Mouse (Mus musculus): ENCODE measurements at regions not wholly inside any gene's neighbourhood (a gene's known extent, or its start where the extent isn't known, plus 50 kb on each side); places are given as distances from the start of the nearest gene placed in this dataset.

DNA sequence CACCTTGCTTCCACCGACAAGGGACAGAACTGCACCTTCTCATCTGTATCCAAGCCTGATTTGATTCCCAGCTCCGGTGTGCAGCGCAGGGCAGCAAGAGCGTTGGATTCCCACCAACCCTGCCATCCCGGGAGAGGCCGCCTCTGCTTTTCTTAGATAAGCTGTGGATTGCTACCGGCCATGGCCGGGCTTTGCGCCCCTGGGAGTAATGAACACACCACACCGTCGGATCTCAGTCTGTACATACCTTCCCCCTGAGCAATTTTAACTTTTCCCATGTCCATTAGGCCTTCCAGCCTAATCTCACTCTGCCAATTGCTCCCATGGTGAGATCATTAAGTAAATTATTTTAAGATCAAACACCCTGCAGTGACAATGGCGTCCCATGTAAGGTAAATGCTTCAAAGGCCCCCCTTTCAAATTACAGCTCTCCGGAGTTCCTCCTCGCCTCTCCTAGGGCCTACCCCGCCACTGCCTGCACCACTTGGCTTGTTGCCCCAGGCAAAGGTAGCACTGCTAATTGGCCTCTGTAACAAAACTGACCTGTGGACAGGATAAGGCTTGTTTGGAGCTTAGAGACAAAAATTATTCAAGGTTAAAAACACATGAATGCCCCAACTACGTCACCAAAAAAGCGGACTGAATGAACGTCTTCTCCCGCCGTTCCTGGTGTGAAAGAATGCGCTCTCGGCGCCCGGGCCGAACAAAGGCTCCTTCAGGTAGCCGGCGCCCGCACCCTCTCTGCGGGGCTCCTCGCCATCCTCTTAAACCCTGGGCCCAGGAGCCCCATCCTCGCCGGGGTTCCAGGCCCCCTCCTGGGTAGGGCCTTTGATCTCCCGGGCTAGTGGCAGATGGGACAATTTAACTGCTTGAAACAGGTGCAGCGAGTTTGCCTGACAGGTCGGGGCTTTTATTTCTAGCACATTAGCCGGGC, 228.5 kb upstream of the Sp4 start:
- ATAC-seq: no peak

DNA sequence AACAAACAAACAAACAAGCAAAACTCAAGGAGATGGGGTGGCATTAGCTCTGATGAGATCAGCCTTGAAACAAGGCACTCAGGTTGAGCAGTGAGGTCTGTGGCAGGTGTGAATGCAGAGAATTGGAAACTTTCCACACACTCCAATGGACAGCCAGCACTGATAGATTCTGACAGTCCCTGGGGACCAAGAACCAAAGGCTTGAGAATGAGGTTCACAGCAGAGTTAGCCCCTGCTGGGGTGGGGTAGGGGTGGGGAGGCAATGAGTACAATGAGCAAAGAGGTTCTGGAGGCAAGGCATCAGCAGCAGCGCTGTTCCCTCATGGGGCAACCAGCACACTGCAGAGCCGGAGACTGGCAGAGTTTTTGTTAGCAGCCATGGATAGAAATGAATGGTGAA, 220.5 kb upstream of the Sp4 start:
- no peak for ATAC-seq

DNA sequence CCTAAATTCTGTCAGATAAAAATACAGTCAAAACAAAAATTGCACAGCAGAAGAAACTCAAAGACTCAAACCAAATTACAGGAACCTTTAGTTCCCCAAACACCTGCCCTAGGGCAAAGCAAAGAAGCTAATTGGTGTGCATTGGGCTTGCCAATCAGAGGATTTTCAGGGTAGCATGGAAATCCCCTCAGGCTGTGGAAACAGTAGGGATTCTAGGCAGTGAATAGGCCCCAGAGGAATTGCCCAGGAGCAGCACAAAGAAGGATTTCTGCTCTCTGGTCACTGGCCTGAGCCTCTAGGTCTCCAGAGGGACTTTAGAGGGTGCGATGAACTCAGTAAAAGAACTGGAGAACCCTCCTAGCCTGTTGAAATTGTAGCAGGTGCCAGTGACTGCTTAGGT, 220.1 kb upstream of the Sp4 start:
- no peak for ATAC-seq

DNA sequence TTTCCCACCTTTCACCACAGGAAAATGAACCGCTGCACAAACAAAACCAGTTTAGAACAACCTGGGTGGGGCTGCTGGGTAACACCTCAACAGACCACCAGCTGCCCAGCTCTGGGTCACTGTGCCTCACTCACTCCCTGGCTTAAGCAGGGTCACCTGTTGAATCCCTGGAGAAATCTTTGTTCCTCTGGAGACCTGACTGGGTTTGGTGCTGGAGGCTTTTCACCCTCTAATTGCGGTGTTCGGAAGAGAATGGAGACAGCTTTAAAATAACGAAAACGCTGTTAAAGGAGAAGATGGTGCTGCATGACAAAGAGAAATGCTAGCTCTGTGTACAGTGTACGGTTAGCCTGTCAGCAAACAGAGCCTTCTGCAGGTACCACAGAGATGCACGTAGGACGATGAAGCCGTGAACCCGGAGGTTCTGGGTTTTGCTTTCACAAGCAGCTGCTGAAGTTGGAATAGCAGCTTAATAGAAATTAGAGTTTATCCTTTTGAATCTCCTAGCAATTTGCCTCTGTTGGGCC, 218.6 kb upstream of the Sp4 start:
- no peak for ATAC-seq

DNA sequence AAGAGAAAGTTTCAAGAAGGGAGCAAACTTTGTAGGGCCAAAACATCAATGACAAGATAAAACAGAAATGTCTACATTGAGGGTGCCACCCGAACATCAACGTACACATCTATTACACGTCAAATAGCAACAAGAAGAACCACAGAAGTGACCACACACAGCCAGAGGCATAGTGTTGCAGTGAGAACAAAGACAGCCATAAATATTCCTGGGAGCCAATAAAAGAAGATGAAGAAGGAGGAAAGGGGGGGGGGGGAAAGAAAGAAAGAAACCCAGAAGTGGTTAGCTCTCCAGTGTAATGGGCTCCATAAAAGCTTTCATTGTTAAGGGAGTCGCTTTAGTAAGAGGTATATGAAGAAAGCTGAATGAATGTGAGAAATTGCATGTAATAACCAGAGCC, 209.7 kb upstream of the Sp4 start:
- no peak for ATAC-seq

DNA sequence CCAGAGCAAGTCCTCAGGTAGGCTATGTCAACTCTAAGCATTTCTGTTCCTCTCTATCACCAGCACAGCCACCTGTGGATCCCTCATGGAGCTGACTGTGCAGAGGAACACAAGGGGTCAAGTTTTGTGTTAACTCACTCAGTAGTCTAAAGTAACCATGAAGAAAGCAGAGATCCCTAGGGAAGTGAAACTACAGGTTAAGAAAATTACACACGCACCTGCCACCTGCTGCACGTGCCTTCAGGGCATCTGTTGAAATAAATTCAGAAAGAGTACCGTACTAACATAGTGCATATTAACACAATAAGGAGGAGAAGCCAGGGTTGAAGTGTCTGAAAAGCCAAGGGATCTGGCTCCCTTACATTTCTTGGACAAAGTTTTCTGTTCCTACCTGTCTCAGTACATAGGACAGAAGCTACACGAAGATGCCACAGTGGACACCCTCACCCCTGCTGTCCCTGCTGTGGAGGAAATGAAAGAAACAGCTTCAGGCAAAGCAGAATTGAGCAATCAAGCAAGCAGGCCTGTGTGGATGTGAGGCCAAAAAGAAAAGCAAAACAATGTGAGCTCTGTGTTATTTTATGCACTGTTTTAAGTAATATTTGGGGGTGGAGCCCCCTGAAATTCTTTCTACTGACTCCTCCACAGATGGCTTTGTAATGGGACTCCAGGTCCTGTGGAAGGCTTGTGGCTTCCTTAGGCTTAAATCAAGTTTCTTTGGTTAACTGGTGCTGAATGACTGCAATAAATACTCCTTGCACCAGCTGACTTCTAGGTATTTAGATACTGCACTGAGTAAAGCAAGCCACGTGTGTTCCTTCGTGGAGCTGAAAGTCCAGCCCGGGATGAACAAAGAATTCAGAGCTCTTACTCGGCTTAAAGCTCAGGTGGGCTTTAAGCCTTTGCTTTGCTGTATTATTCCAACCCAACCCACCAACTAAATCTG, 208.0 kb upstream of the Sp4 start:
- ATAC-seq: no peak

DNA sequence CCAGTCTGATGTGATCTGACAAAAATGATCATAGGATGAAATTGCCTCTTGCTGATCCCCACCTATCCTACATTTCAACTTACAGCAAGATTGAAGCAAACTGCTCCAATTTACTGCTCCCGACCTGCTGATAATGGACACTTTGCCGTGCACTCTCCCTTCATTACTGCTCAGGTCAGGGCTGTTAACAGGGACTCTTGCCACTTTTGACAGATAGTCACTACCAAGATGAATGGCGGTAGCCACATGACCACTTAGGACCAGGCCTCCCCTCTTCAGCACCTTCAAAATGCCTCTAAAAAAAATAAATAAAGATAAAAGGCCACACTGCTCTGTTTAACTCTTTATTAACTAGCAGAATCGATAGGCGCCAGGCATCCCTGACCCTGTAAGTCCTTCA, 199.2 kb upstream of the Sp4 start:
- no peak for ATAC-seq

DNA sequence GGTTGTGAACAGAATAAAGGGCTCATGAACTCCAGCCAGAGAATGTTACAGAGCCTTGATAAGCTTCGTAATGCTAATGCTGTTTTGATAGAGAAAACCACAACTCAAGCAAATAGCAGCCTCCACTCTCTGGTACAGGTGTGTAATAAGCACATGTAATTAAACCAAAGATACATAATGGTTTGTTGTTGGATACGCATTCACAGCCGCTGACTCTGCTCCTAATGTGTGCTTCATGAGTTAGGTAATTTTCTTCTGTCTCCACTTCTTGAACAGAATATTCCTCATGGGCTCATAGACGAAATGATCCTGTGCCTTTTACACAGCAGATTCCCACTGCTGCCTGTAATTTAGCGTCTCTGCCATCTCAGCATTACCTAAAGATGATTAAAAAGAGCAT, 186.8 kb upstream of the Sp4 start:
- no peak for ATAC-seq

DNA sequence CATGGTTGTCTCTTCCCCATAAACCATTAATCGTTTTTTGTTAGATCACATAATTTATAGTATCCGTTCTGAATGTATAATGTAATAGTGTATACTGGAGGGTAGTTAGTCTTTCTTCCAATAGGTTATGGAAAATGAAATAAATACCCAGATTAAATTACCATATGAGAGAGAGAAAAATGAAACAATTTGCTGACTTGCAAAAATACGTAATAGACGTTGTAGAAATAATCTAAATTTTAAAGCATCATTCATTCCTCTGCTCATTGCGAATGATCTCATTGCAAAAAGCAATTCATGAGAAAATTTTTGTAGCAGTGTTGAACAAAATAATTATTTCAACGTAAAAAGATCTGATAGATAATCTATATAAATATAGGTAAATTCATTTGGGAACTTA, 185.2 kb upstream of the Sp4 start:
- no peak for ATAC-seq

DNA sequence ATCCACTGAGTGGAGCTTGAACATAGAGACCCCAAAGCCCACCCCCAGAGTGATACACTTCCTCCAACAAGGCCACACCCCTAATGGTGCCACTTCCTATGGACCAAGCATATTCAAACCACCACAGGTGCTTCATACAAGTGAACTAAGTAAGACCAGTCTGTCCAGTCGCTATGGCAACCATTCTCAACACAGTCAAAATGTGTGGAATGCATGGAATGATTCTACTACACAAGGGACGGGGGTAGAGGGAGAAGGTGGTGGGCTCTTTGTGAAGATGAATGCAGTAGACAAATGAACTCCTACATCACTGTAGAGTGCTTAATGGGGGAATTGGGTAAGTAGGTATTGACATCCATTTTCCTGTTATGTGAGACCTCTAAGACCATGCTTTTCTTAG, 180.1 kb upstream of the Sp4 start:
- ATAC-seq: no peak

DNA sequence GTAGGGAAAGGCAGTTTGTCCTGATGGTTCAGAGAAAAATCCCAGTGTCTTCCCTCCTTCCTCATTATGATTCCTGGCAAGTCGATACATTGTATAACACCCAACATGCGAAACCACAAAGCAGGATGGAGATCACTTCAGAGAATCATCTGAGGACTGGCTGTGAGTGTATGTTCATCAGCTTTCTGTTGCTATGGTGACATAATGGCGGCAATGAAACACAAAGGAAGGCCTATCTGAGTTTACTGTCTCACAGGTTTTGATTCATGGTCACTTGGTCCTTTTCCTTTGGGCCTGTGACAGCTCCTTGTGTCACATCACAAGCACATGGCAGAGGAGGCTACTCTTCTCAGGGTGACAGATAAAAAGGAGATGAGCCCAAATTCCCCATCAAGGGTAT, 173.5 kb upstream of the Sp4 start:
- ATAC-seq: no peak

DNA sequence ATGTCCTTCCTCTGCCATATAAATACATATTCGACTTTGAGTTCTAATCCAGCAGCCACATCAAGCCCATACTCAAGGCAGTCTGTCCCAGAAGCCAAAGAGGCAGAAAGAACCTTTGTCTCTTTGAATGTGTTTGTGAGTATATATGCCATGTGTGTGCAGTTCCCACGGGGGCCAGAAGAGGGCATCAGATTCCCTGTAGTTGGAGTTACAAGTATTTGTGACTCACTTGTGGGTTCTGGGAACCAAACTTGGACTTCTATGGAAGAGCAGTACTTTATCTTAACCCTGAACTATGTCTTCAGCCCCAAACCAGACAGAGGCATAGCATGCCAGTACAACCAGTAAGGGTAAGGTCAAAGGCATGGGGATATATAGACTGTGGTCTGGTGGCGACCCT, 165.6 kb upstream of the Sp4 start:
- no peak for ATAC-seq

DNA sequence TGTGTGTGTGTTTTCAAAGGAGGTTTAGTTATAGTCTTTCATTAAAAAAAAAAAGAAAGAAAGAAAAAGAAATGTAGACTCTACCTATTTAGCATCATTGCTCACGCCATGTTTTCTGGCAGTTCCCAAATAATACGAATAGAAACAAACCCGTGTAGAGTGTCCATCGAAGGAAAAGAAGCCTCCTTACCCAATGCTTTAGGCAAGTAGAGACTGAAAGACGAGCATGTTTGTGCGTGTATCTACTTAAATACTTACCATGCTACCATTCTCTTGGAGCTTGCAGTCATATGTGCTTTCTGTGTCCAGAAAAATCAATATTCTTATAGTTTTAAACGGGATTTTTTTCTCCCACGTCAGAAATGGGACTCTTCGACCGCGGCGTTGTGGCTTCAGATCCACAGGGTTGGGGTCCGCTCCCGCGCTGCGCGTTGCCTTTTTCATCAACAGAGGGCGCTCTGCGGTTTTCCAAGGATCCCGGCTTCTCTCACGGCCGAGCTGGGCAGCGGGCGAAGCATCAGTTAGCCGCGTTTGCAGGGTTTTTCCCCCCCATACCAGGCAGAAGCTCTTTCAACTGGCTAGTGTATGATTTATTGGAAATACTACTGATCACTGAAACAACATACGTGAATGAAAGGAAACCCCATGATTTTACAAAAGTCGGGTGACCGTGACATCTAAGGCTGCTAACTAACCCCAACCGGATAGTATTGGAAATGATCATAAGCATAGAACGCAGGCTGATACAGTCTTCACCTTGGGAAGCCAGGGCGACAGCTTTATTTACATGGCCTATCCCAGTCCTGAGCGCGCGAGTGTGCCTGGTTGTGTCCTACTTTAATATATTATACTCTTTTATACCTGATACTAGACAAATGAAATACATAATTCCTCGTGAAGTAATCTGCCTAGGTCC, 156.5 kb upstream of the Sp4 start:
- ATAC-seq: peak; percentile 43

DNA sequence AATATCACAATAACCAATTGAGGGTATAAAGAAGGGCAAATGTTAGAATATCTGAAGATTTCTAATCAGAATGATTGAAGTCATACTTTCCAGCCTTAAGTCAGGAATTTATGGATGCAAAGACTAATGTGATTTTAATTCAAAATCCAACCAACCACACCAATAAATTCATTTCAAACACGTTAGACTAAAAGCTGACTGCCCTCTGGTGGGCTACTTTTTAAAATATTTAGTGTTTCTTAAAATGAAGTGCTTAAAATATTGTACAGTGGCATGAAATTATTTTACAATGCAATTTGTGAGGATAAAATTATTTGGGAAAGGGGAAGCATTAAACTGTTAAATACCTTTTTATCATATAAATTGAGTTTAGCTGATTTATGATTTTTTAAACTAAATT, 154.4 kb upstream of the Sp4 start:
- ATAC-seq: no peak

DNA sequence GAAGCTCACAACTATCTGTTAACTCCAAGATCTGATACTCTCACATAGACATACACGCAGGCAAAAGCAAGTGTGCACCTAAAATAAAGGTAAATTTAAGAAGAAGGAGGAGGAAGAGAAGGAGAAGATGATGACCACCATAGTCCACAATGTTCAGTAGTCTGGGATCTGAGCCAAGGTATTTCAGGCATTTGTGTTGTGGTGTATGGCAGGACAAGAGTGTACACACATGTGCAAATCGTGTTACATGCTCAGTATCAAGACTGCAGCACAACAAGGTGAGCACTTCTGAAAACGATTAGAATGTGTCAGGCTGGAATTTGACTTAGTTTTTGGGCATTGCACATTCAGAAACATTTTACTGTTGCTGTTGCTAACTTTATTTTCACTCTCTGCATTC, 138.4 kb upstream of the Sp4 start:
- no peak for ATAC-seq

DNA sequence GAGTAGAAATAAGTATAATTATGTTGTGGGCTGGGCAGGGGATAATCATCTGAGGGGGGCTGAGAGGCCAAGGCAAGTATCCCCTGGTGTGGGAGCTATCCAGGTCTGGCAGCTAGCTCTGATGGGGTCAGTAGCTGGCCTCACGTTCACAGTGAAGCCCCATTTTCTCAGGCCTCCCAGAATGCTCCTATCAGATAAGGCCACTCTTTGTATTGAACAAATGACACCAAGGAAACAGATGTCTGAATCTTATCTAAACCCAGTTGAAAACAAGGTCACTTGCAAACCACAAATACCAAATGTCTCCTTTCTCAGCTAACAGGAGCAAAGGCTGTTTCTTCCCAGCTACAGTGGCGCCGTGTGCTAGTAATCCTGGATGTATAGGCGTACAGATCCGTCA, 137.6 kb upstream of the Sp4 start:
- no peak for ATAC-seq

DNA sequence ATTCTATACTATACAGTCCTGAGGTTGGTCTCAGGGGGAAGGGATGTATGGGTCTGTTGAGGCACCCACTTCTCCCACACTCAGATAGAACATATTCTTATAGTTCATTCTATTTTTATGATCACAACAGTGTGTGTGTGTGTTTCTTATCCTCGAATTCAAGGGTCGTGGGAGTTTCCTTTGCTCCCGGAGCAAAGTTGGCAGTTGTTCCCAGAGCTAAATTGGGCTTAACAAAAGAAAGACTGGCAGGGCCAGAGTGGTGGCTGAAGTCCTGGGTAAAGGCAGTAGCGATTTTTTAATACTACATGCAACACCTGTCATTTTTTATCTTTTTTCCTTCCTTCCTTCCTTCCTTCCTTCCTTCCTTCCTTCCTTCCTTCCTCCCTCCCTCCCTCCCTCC, 131.5 kb upstream of the Sp4 start:
- no peak for ATAC-seq

DNA sequence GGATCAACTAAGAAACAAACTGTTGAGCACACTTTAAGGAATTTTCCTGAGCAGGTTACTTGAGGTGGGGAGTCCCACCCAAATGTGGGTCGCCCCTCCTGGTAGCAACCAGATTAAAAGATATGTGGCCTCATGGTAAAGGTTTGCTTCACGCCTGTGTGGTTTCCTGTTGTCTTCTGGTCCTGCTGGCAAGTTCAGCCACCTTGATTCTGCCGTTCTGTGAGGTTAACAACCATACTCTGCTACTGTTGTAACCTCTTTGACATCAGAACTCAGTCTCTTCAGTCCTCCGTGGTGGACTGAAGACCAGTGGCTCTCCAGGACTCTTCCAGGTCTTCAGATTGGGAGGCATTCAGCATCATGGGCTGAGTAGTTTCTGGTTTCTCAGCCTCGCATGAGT, 127.1 kb upstream of the Sp4 start:
- peak; percentile 41 for ATAC-seq

DNA sequence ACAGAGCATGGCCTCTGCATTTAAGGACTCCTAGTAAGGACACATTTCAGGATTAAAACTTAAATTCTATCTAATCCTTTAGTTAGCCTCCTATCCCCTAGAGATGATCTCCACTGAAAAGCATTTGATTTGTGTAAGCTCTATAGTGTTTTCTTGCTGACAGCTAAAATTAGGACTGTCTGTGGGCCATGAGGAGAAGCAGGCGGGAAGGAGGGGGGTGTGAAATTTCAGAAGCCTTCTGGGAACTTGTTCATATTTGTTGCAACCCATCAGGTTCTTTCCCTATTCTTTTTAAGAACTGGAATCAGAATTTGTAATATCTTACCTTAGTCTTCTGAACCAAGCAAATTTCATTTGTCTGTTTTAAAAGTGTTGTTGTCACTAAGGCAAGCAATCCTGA, 114.7 kb upstream of the Sp4 start:
- ATAC-seq: no peak

DNA sequence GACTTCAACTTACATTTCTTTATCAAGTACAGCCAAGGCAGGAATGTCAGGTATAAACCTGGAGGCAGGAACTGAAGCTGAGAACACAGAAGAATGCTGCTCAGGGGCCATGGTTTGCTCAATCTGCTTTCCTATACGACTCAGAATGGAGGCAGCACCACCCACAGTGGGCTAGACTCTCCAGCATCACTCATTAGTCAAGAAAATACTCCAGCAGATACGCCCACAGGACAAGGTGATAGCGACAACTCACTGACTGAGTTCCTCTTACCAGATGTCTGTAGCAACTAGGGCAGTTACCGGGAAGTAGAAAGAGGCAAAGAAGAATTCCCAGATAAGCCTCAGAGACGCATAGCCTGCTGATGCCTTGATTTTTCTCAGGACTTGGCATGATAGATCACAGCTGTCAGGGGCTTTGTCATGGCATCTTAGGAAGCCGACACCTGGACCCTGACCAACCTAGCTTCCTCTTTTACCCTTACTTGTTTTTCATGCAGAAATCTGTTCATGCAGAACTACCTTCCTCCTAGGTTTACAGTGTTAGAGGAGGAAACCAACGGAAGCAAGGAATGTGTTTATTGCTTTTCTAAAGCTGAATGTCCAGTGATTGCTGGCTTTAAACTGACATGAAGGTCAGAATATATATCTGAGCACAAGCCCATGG, 110.7 kb upstream of the Sp4 start:
- ATAC-seq: no peak

DNA sequence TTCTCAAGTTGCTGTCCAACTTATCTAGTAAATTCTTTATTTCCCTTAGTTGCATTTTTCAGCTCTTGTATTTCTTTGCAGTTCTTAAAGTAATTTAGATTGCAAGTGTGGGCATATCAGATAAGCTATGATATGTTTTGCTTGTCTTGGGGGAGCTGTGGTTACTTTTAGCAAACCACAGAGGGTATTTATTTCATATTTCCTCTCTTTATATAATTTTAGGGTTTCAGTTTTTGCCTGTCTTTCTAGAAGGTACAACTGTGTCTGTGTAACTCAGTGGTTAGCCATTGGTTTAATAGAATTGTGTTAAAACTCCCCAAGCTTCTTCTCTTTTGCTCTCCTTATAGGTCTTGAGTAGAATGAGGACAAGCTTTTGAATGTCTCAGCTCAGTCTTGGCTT, 109.7 kb upstream of the Sp4 start:
- peak; percentile 80 for ATAC-seq

DNA sequence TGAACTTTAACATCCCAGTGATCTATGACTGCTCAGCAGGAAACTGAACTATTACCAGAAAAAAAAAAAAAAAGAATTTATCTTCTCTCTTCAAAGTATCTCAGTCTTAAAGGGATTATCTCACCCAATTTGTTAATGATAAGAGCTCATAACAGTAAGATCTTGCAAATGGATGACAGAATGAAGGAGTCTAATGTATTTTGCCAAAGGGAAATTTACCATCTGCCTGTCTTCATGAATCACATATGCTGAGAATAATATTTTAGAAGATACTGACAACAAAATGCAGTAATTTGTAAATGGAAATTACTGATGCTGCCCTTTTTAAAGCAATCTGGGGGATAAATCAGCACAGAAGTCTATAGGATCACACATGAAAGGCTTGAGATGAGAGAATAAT, 103.9 kb upstream of the Sp4 start:
- ATAC-seq: no peak

All from CD4-positive, CD25-positive, alpha-beta regulatory T cell, adult 4 months (primary cell).